Comparison of ENCODE assay signal across 8 mouse cellular contexts in genomic region chr11:115160016-115160797, GRCm38 (mm10). TPM values are rescaled to one million over a fixed set of nuclear protein-coding genes. Genes with fewer than 3 reads are reported as not detected.
DNase-seq lines count a peak whose midpoint lies in the region; ATAC-seq and TF ChIP-seq lines count a peak whose summit lies in the region.

No protein-coding gene starts in this region.

- H3K36me3 ChIP-seq in heart, embryonic 12.5 days = no peaks in the 10 kb centered on the region
- H3K36me3 ChIP-seq in CH12.LX (replicated peaks in 1 of 2; ENCODE audit: control insufficient read depth in 1 of 2, insufficient read depth in 1 of 2, low read length in 1 of 2) = no peaks in the 10 kb centered on the region

- 56% methylated on average over 11 of the region's 11 CpGs for WGBS in heart, embryonic 12.5 days

- TF ChIP-seq CTCF in CH12.LX (conservative IDR thresholded peaks at IDR 0.05 in 1 of 2, IDR thresholded peaks at IDR 0.05 in 1 of 2; ENCODE audit: low read depth in 2 of 2, low read length in 2 of 2) = peak; percentile 51 to 87

- peaks cover 47% of the 10 kb centered on the region for H3K4me1 ChIP-seq in heart, embryonic 12.5 days (replicated peaks)
- peaks cover 18 to 53% of the 10 kb centered on the region in 2 experiments for H3K4me1 ChIP-seq in CH12.LX (ENCODE audit: control insufficient read depth in 1 of 2, insufficient read depth in 2 of 2)

- no peak for TF ChIP-seq EP300 in CH12.LX (IDR thresholded peaks at IDR 0.05; ENCODE audit: low read length)

- peaks cover 18% of the 10 kb centered on the region for H3K79me2 ChIP-seq in CH12.LX (replicated peaks; ENCODE audit: control insufficient read depth, extremely low read depth, insufficient read depth, poor library complexity, severe bottlenecking)

- peak; percentile 78 for TF ChIP-seq RAD21 in CH12.LX (IDR thresholded peaks at IDR 0.05; ENCODE audit: low read depth, low read length)

- no peaks in the 10 kb centered on the region for H3K9me3 ChIP-seq in heart, embryonic 12.5 days (replicated peaks)
- peaks cover 8% of the 10 kb centered on the region for H3K9me3 ChIP-seq in CH12.LX (replicated peaks; ENCODE audit: low read length)

- DNase-seq in heart, adult 18-20 months = peak; percentile 74 to 90
- no peak for DNase-seq in CH12.LX (ENCODE audit: extremely low read depth)
- DNase-seq in brain, adult 2 months (ENCODE audit: low read depth, low spot score) = peak; percentile 76
- DNase-seq in gastrocnemius, adult 8-10 months (ENCODE audit: low spot score in 2 of 2) = peak; percentile 71 to 76
- peak; percentile 57 for DNase-seq in layer of hippocampus, adult 9-10 months (ENCODE audit: low spot score)
- DNase-seq in naive thymus-derived CD4-positive, alpha-beta T cell, adult 2 months (ENCODE audit: low read depth) = peak; percentile 85
- DNase-seq in thymus, postnatal 4 days = peak; percentile 82

- no peak overlapping the region for H3K27ac ChIP-seq in heart, embryonic 12.5 days (ENCODE audit: poor library complexity, severe bottlenecking)
- no peak overlapping the region for H3K27ac ChIP-seq in CH12.LX (ENCODE audit: insufficient read depth, low read depth)

- no peak for ATAC-seq in heart, embryonic 12.5 days (ENCODE audit: insufficient number of reproducible peaks, low FRiP score)

- no peak overlapping the region for H3K9ac ChIP-seq in heart, embryonic 12.5 days
- H3K9ac ChIP-seq in CH12.LX (ENCODE audit: insufficient read depth, low read depth) = no peak overlapping the region

- dilution Hi-C loops in CH12.LX (cut with MboI; ENCODE audit: extremely low pct_ligation_motif_present, extremely low pct_unique_long_range_greater_than_20kb, low sequenced_read_pairs) = no loop called here

- in situ Hi-C loops in CH12.LX (cut with MboI; ENCODE audit: low pct_ligation_motif_present, low pct_unique_long_range_greater_than_20kb, low sequenced_read_pairs) = loop anchor here (5.0 kb wide), 3 partner anchors 37 to 112 kb away; no protein-coding TSS in a partner anchor

- H3K27me3 ChIP-seq in heart, embryonic 12.5 days (replicated peaks) = peaks cover 18% of the 10 kb centered on the region
- peaks cover 5% of the 10 kb centered on the region for H3K27me3 ChIP-seq in CH12.LX (replicated peaks)

- TF ChIP-seq POLR2A in CH12.LX (IDR thresholded peaks at IDR 0.05; ENCODE audit: low read depth, low read length) = no peak

- no peak overlapping the region for H3K4me3 ChIP-seq in heart, embryonic 12.5 days
- no peak overlapping the region for H3K4me3 ChIP-seq in CH12.LX (replicated peaks in 1 of 3; ENCODE audit: low read depth in 2 of 3, low read length in 2 of 3, poor library complexity in 1 of 3)

- H3K4me2 ChIP-seq in heart, embryonic 12.5 days = no peak overlapping the region
- no peak overlapping the region for H3K4me2 ChIP-seq in CH12.LX (ENCODE audit: insufficient read depth, low read depth, poor library complexity, severe bottlenecking)

TF ChIP-seq in CH12.LX, 34 proteins besides CTCF, POLR2A, EP300 and RAD21:
- TF ChIP-seq MXI1 (IDR thresholded peaks at IDR 0.05; ENCODE audit: low read depth, low read length) (no peak), CHD2 (IDR thresholded peaks at IDR 0.05; ENCODE audit: low read length) (no peak), MEF2A (IDR thresholded peaks at IDR 0.05; ENCODE audit: borderline replicate concordance, low read depth, low read length) (0 out of 2 replicates have a peak, but pooled peaks have one; percentile 42), UBTF (IDR thresholded peaks at IDR 0.05; ENCODE audit: low read depth, low read length) (0 out of 2 replicates have a peak, but pooled peaks have one; percentile 24), IRF4 (IDR thresholded peaks at IDR 0.05; ENCODE audit: low read depth, low read length) (peak; percentile 48; the same call in 1 of the 2 replicates), JUND (conservative IDR thresholded peaks at IDR 0.05; ENCODE audit: low read depth, low read length) (0 out of 2 replicates have a peak, but pooled peaks have one; percentile 12), SIN3A (IDR thresholded peaks at IDR 0.05; ENCODE audit: low read length) (no peak), MAX (IDR thresholded peaks at IDR 0.05; ENCODE audit: low read length) (peak; percentile 79), MAZ (IDR thresholded peaks at IDR 0.05; ENCODE audit: low read depth, low read length) (0 out of 2 replicates have a peak, but pooled peaks have one; percentile 56), MYC (IDR thresholded peaks at IDR 0.05; ENCODE audit: low read depth, low read length) (peak; percentile 83; the same call in 1 of the 2 replicates), KAT2A (IDR thresholded peaks at IDR 0.05; ENCODE audit: insufficient replicate concordance, low read length) (no peak), ZC3H11A (IDR thresholded peaks at IDR 0.05; ENCODE audit: low read depth, low read length) (peak; percentile 37), RCOR1 (conservative IDR thresholded peaks at IDR 0.05; ENCODE audit: low read depth, low read length) (peak; percentile 23; the same call in 1 of the 2 replicates), ZKSCAN1 (IDR thresholded peaks at IDR 0.05; ENCODE audit: borderline replicate concordance, low read depth, low read length) (no peak), SMC3 (IDR thresholded peaks at IDR 0.05; ENCODE audit: low read depth, low read length) (peak; percentile 81), BHLHE40 (IDR thresholded peaks at IDR 0.05; ENCODE audit: low read depth, low read length) (peak; percentile 35; the same call in 1 of the 2 replicates), HCFC1 (IDR thresholded peaks at IDR 0.05; ENCODE audit: low read depth, low read length) (0 out of 2 replicates have a peak, but pooled peaks have one; percentile 18), NELFE (IDR thresholded peaks at IDR 0.05; ENCODE audit: low read depth, low read length) (peak; percentile 38; the same call in 1 of the 2 replicates)

RNA-seq across cellular contexts. Expression of gene Slc9a3r1, which starts 2.9 kb away (rescaled TPM):
- total RNA-seq in heart, adult 18-20 months (2021) = 1 to 10 TPM; 7.7 to 9.1 TPM
- polyA plus RNA-seq in heart, embryonic 12.5 days (2016; fragmentation: Nextera tagmentation; extraction: Ambion mirVana) = 21.0 and 22.2 TPM in 2 replicates
- 69.0 and 70.1 TPM in 2 replicates for total RNA-seq in CH12.LX (2012; rRNA removed)
- total RNA-seq in CH12.LX (2014; rRNA removed) = 43.5 and 51.9 TPM in 2 replicates
- 63.7 and 64.6 TPM in 2 replicates for polyA plus RNA-seq in CH12.LX (2012; ENCODE audit: insufficient read length, low read depth)
- total RNA-seq in gastrocnemius, adult 8-10 months (2022) = 1 to 10 TPM; 1.3 to 2.0 (median 1.5) TPM

RNA-seq across cellular contexts. Expression of gene Cd300lf, which starts 26.4 kb away (rescaled TPM):
- total RNA-seq in heart, adult 18-20 months (2021) = under 1 TPM in 1 of 2 experiments, not detected in 1; 0.36 TPM
- 0.09 and 0.10 TPM in 2 replicates for polyA plus RNA-seq in heart, embryonic 12.5 days (2016; fragmentation: Nextera tagmentation; extraction: Ambion mirVana)
- total RNA-seq in CH12.LX (2012; rRNA removed) = 35.3 and 36.1 TPM in 2 replicates
- total RNA-seq in CH12.LX (2014; rRNA removed) = 13.5 and 15.5 TPM in 2 replicates
- 36.9 and 38.9 TPM in 2 replicates for polyA plus RNA-seq in CH12.LX (2012; ENCODE audit: insufficient read length, low read depth)
- under 1 TPM in 1 of 4 experiments, not detected in 3; 0.07 TPM for total RNA-seq in gastrocnemius, adult 8-10 months (2022)

RNA-seq across cellular contexts. Expression of gene Tmem104, which starts 27.1 kb away (rescaled TPM):
- 10 to 100 TPM; 10.9 to 12.9 TPM for total RNA-seq in heart, adult 18-20 months (2021)
- polyA plus RNA-seq in heart, embryonic 12.5 days (2016; fragmentation: Nextera tagmentation; extraction: Ambion mirVana) = 8.4 TPM in 2 replicates
- total RNA-seq in CH12.LX (2012; rRNA removed) = 15.7 and 16.1 TPM in 2 replicates
- 1.6 and 3.5 TPM in 2 replicates for total RNA-seq in CH12.LX (2014; rRNA removed)
- polyA plus RNA-seq in CH12.LX (2012; ENCODE audit: insufficient read length, low read depth) = 10.3 and 10.8 TPM in 2 replicates
- total RNA-seq in gastrocnemius, adult 8-10 months (2022) = 1 to 10 TPM; 4.3 to 7.2 (median 6.3) TPM

RNA-seq across cellular contexts. Expression of gene Nat9, which starts 27.5 kb away (rescaled TPM):
- 10 to 100 TPM; 20.7 to 25.1 TPM for total RNA-seq in heart, adult 18-20 months (2021)
- polyA plus RNA-seq in heart, embryonic 12.5 days (2016; fragmentation: Nextera tagmentation; extraction: Ambion mirVana) = 13.1 and 13.3 TPM in 2 replicates
- 51.7 and 74.0 TPM in 2 replicates for total RNA-seq in CH12.LX (2012; rRNA removed)
- total RNA-seq in CH12.LX (2014; rRNA removed) = 20.7 and 30.6 TPM in 2 replicates
- 24.1 and 34.0 TPM in 2 replicates for polyA plus RNA-seq in CH12.LX (2012; ENCODE audit: insufficient read length, low read depth)
- 10 to 100 TPM; 13.3 to 16.6 (median 15.8) TPM for total RNA-seq in gastrocnemius, adult 8-10 months (2022)

Comparison
In these comparisons a context has a peak if more than half of its experiments do, and no peak if none do; other contexts are left out.
1. RNA of gene Slc9a3r1, which starts 2.9 kb away (total RNA-seq): 43.5 to 70.1 TPM in CH12.LX; 7.7 to 9.1 TPM in heart, adult 18-20 months and 1.3 to 2.0 TPM in gastrocnemius, adult 8-10 months; every median in the first group is over 4 times any median in the second.
2. RNA of gene Cd300lf, which starts 26.4 kb away (total RNA-seq): 13.5 to 36.1 TPM in CH12.LX; 0.36 TPM in heart, adult 18-20 months and 0.07 TPM in gastrocnemius, adult 8-10 months; every median in the first group is over 10 times any median in the second.